Mouse (Mus musculus) limb, embryonic 15.5 days (tissue): ENCODE measurements at regions not wholly inside any gene's neighbourhood (a gene's known extent, or its start where the extent isn't known, plus 50 kb on each side); places are given as distances from the start of the nearest gene placed in this dataset.
A peak's percentile ranks its signal among the peaks of the same experiment; 100 is the strongest.

Source experiments
- ATAC-seq: fragments of 200-750 bp; cut with Nextera tagmentation; 2 replicates; pipeline ENCODE4 v1.8.0; 2017; ENCODE audit warnings: low read depth, moderate TSS enrichment; ENCODE audit not compliant: insufficient number of reproducible peaks, low FRiP score, low TSS enrichment
- H3K27ac ChIP-seq: fragments of 300-500 bp; sonication (generic); 2 replicates; pipeline ENCODE4 v1.5.1; 2015; ENCODE audit warnings: moderate library complexity, mild to moderate bottlenecking, inconsistent platforms
- H3K27me3 ChIP-seq: fragments of 300-500 bp; sonication (generic); 2 replicates; pipeline ENCODE4 v1.6.1; 2015; ENCODE audit warnings: inconsistent platforms
- H3K36me3 ChIP-seq: fragments of 300-500 bp; sonication (generic); 2 replicates; pipeline ENCODE4 v1.6.1; 2015; ENCODE audit warnings: inconsistent platforms
- H3K4me1 ChIP-seq: fragments of 300-500 bp; sonication (generic); 2 replicates; pipeline ENCODE4 v1.6.1; 2015; ENCODE audit warnings: inconsistent platforms
- H3K4me2 ChIP-seq: fragments of 300-500 bp; sonication (generic); 2 replicates; pipeline ENCODE4 v1.6.1; 2015; ENCODE audit warnings: mild to moderate bottlenecking, inconsistent platforms
- H3K4me3 ChIP-seq: fragments of 300-500 bp; sonication (generic); 2 replicates; pipeline ENCODE4 v1.5.1; 2015; ENCODE audit warnings: mild to moderate bottlenecking, inconsistent platforms
- H3K9ac ChIP-seq: fragments of 300-500 bp; sonication (generic); 2 replicates; pipeline ENCODE4 v1.6.1; 2015; ENCODE audit warnings: inconsistent platforms
- H3K9me3 ChIP-seq: fragments of 300-500 bp; sonication (generic); 2 replicates; pipeline ENCODE4 v1.6.1; 2016; ENCODE audit warnings: inconsistent platforms
- WGBS: fragments of 180-500 bp; shearing (Covaris S2); methylation state at CpG from one replicate; pipeline ENCODE4 v1.1.7; 2015; 5-methylcytosine and 5-hydroxymethylcytosine counted together

GRCm38 (mm10) chr1:105900158-105900557 lies 90.0 kb upstream of the Zcchc2 start:
- H3K4me3 ChIP-seq: no peak overlapping the region
- no peaks in the 10 kb centered on the region for H3K4me1 ChIP-seq
- ATAC-seq: no peak
- no peaks in the 10 kb centered on the region for H3K9me3 ChIP-seq
- H3K27ac ChIP-seq: no peak overlapping the region
- H3K27me3 ChIP-seq: no peaks in the 10 kb centered on the region
- WGBS: 63% methylated on average over 5 of the region's 5 CpGs
- H3K4me2 ChIP-seq: no peak overlapping the region
- H3K9ac ChIP-seq: no peak overlapping the region
- no peaks in the 10 kb centered on the region for H3K36me3 ChIP-seq

DNA sequence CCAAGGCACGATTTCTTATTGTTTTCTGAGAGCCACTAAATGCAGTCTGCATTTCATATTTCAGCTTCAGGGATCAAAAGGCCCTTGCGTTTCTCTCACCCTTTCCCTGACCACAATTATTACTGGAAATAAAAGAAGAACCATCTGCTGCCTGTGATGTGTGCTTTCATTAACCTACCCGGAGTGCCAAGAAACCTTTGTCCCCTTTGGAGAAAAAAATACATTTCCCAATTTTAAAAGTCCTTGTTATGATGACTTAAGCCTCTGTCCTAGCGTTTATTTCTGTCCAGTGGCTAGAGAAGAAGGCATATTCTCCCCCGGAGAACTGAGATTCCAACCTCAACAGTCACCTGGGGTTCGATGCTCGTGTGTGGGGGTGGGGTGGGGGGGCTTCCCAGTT lies 89.3 kb upstream of the Zcchc2 start:
- Histone ChIP-seq H3K9ac (no peak overlapping the region), H3K27me3 (no peaks in the 10 kb centered on the region), H3K27ac (no peak overlapping the region), H3K4me3 (no peak overlapping the region), H3K9me3 (no peaks in the 10 kb centered on the region), H3K4me1 (no peaks in the 10 kb centered on the region), H3K36me3 (no peaks in the 10 kb centered on the region), H3K4me2 (no peak overlapping the region)
- whole genome bisulfite sequencing: 69% methylated on average over 7 of the region's 7 CpGs
- ATAC-seq: no peak

DNA sequence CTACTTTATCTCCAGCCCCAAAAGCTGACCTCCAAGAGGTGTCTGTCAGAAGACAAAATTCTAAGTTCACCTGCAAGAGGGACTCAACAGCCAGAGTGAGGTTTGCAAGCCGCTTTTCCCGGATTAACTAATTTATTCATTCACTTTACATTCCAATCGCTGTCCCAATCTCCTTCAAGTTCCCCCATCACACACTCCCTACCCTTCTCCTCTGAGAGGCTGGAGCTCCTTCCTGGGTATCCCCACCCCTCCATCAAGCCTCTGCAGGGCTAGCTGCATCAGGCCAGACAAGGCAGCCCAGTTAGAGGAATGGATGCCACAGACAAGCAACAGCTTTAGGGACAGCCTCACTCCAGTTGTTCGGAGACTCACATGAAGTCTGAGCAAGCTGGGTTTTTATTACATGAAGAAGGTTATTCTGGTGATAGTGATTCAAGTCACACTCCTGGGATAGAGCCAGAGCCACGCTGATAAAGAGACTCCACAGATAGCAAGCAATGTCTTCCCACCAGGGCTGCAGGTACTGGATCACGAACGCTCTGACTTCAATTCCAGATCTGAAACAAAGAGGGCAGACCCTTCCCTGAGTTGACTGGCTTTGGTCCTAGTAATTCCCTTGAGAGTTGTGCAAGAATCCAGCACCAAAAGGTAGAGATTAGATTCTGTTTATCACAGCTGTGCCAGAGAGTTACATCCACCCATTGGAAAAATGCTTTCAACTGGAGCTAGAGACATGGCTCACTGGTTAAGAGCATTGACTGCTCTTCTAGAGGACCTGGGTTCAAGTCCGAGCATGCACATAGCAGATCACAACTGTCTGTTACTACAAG lies 86.7 kb upstream of the Zcchc2 start:
- no peak for ATAC-seq
- WGBS: 68% methylated on average over 8 of the region's 8 CpGs
- H3K27me3 ChIP-seq: no peaks in the 10 kb centered on the region
- H3K4me1 ChIP-seq: peaks cover 8% of the 10 kb centered on the region; the same call in 1 of the 2 replicates
- H3K9ac ChIP-seq: no peak overlapping the region
- H3K9me3 ChIP-seq: no peaks in the 10 kb centered on the region
- H3K4me2 ChIP-seq: no peak overlapping the region
- H3K27ac ChIP-seq: no peak overlapping the region
- no peaks in the 10 kb centered on the region for H3K36me3 ChIP-seq
- H3K4me3 ChIP-seq: no peak overlapping the region

DNA sequence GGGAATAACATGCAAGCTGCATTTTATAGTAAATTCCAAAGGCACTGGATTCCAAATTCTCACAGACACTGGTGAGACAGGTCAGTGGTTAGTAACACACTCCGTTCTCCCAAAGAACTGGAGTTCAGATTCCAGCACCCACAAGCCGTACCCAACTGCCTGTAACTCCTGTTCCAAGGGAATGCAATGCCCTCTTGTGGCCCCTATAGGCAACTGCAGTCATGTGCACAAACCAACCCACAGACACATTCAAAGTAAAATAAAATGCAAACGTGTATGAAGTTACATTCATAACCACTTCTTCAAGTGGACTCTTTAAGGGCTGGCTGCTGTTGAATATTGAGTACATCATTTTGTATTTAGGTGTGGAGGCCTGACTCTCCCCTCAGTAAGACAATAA lies 85.5 kb upstream of the Zcchc2 start:
- Histone ChIP-seq H3K27me3 (no peaks in the 10 kb centered on the region), H3K4me3 (no peak overlapping the region), H3K9me3 (no peaks in the 10 kb centered on the region), H3K36me3 (no peaks in the 10 kb centered on the region), H3K4me2 (no peak overlapping the region), H3K9ac (no peak overlapping the region), H3K27ac (no peak overlapping the region), H3K4me1 (peaks cover 10% of the 10 kb centered on the region; the same call in 1 of the 2 replicates)
- WGBS: 89% methylated on average over 3 of the region's 3 CpGs
- ATAC-seq: no peak

- no peak for ATAC-seq
- Histone ChIP-seq H3K9me3 (no peaks in the 10 kb centered on the region), H3K27me3 (no peaks in the 10 kb centered on the region), H3K27ac (no peak overlapping the region), H3K4me1 (peaks cover 10% of the 10 kb centered on the region; the same call in 1 of the 2 replicates), H3K36me3 (no peaks in the 10 kb centered on the region), H3K9ac (no peak overlapping the region), H3K4me3 (no peak overlapping the region), H3K4me2 (no peak overlapping the region)
- WGBS: 75% methylated on average over 9 of the region's 9 CpGs
Observed at GRCm38 (mm10) chr1:105905785-105906426, 84.3 kb upstream of the Zcchc2 start.

DNA sequence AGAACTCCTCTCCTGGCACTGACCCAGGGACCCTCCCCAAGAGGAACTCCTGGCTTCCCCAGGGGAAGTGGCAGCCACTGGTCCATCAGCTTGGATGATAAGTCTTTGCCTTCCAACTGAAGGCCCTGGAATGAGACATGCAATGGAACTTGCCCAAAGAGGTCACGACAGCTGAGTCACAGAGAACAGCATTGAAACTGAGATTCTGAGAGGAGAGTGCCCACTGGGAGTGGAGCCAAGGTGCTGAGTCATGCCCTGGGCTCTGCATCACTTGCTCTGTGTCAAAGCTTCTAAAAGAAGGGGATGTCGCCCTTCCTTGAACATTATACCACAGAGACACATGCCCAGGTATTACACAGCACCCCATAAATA lies 83.8 kb upstream of the Zcchc2 start:
- Histone ChIP-seq H3K4me3 (no peak overlapping the region), H3K9ac (no peak overlapping the region), H3K27ac (no peak overlapping the region), H3K4me2 (no peak overlapping the region), H3K4me1 (peaks cover 10% of the 10 kb centered on the region; the same call in 1 of the 2 replicates), H3K27me3 (no peaks in the 10 kb centered on the region), H3K9me3 (no peaks in the 10 kb centered on the region), H3K36me3 (no peaks in the 10 kb centered on the region)
- WGBS: 77% methylated on average over 2 of the region's 2 CpGs
- ATAC-seq: no peak

- H3K9me3 ChIP-seq: no peaks in the 10 kb centered on the region
- peaks cover 10% of the 10 kb centered on the region; the same call in 1 of the 2 replicates for H3K4me1 ChIP-seq
- no peaks in the 10 kb centered on the region for H3K36me3 ChIP-seq
- no peak overlapping the region for H3K27ac ChIP-seq
- no peak overlapping the region for H3K9ac ChIP-seq
- 0 out of 2 replicates have a peak, but pooled peaks have one; percentile 44 for ATAC-seq
- 16% methylated on average over 15 of the region's 15 CpGs for WGBS
- H3K4me2 ChIP-seq: no peak overlapping the region
- H3K4me3 ChIP-seq: no peak overlapping the region
- no peaks in the 10 kb centered on the region for H3K27me3 ChIP-seq
Observed at GRCm38 (mm10) chr1:105908029-105908876, 82.0 kb upstream of the Zcchc2 start.

GRCm38 (mm10) chr1:105909121-105909520 lies 81.1 kb upstream of the Zcchc2 start:
- Histone ChIP-seq H3K4me1 (peaks cover 10% of the 10 kb centered on the region; the same call in 1 of the 2 replicates), H3K9ac (no peak overlapping the region), H3K36me3 (no peaks in the 10 kb centered on the region), H3K4me2 (no peak overlapping the region), H3K27ac (no peak overlapping the region), H3K9me3 (no peaks in the 10 kb centered on the region), H3K27me3 (no peaks in the 10 kb centered on the region), H3K4me3 (no peak overlapping the region)
- ATAC-seq: no peak
- 58% methylated on average over 4 of the region's 4 CpGs for WGBS

DNA sequence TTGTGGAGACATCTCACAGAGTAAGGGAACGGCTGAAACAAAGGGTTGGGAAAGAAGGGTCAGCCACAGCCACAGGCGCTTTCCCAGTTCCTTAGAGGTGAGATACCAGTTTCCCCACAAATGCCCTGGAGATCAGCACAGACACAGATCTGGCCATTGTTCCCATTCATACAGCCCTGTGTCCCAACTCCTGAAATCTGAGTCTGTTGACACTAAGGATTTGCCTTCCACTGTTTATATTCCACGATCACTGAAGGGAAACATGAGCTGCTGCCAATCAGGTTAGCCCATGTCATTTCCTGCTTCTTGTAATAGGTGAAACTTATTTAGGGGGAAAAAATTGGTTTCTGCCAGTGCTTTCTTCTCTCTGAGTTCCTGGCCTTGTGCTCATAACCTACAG lies 78.5 kb upstream of the Zcchc2 start:
- Histone ChIP-seq H3K4me3 (no peak overlapping the region), H3K4me2 (no peak overlapping the region), H3K4me1 (peaks cover 10% of the 10 kb centered on the region; the same call in 1 of the 2 replicates), H3K36me3 (no peaks in the 10 kb centered on the region), H3K27me3 (no peaks in the 10 kb centered on the region), H3K9me3 (no peaks in the 10 kb centered on the region), H3K9ac (no peak overlapping the region), H3K27ac (no peak overlapping the region)
- ATAC-seq: no peak
- WGBS: 36% methylated on average over 3 of the region's 3 CpGs

- WGBS: 89% methylated on average over 4 of the region's 4 CpGs
- Histone ChIP-seq H3K4me3 (no peak overlapping the region), H3K9ac (no peak overlapping the region), H3K27me3 (no peaks in the 10 kb centered on the region), H3K27ac (no peak overlapping the region), H3K4me2 (no peak overlapping the region), H3K9me3 (no peaks in the 10 kb centered on the region), H3K4me1 (no peaks in the 10 kb centered on the region), H3K36me3 (no peaks in the 10 kb centered on the region)
- ATAC-seq: no peak
Observed at GRCm38 (mm10) chr1:105921842-105922241, 68.4 kb upstream of the Zcchc2 start.

DNA sequence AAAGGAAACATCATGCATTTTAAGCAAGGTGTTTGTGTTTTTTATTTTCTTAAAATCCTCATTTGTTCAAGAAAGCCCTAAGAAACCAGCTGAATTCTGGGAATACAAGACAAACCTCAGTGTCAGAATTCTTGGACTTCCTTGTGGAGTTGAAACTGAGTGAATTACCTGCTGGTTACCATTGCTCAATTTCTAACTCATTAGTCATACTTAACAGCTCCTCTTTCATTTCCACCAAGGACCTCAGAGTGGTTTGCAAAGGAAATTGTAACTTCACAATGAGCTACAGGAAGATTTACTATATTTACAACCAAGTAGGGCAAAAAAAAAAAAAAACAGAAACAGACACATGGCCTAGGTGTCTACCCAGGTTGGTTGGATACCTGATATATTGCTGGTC lies 67.6 kb upstream of the Zcchc2 start:
- Histone ChIP-seq H3K4me3 (no peak overlapping the region), H3K27ac (no peak overlapping the region), H3K4me2 (no peak overlapping the region), H3K9ac (no peak overlapping the region), H3K9me3 (no peaks in the 10 kb centered on the region), H3K27me3 (no peaks in the 10 kb centered on the region), H3K36me3 (no peaks in the 10 kb centered on the region), H3K4me1 (no peaks in the 10 kb centered on the region)
- no peak for ATAC-seq

DNA sequence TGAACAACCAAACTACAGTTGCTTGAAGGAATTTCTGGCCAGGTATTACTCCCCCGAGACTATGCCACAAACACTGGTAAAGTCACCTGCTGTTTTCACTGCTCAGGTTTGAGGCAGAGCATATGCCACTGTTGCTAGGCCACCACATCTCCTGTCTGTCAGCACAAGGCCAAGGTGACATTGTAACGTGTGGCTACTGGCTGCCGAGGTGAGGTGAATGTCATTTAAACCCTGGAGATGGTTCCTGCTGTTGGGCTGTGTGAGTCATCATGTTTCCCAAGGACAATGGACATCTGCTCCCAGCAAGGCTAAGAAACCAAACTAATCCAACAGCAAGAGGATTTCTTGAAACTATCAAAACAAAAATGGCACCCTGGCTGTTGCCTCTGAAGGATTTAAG lies 67.2 kb upstream of the Zcchc2 start:
- no peak for ATAC-seq
- H3K27ac ChIP-seq: no peak overlapping the region
- no peaks in the 10 kb centered on the region for H3K4me1 ChIP-seq
- H3K27me3 ChIP-seq: no peaks in the 10 kb centered on the region
- H3K4me3 ChIP-seq: no peak overlapping the region
- H3K4me2 ChIP-seq: no peak overlapping the region
- no peaks in the 10 kb centered on the region for H3K36me3 ChIP-seq
- H3K9ac ChIP-seq: no peak overlapping the region
- no peaks in the 10 kb centered on the region for H3K9me3 ChIP-seq
- WGBS: 75% methylated on average over 3 of the region's 3 CpGs
